Mouse (Mus musculus) kidney, postnatal 0 days (tissue): ENCODE data around the gene Gm8947. TPM values are rescaled to one million over a fixed set of nuclear protein-coding genes. Genes with fewer than 3 reads are reported as not detected.

Experiments
- ATAC-seq: fragments of 200-750 bp; cut with Nextera tagmentation; replicated peaks from 2 replicates; pipeline ENCODE4 v1.8.0; 2017; ENCODE audit warnings: low read depth, moderate number of reproducible peaks, moderate TSS enrichment, moderate library complexity; ENCODE audit not compliant: low FRiP score
- DNase-seq: peaks from one replicate; pipeline ENCODE4 v3.0.0-alpha.2; 2016; ENCODE audit warnings: low spot score
- H3K27ac ChIP-seq: fragments of 300-500 bp; sonication (generic); 2 replicates; pipeline ENCODE4 v1.5.1; 2014; ENCODE audit warnings: mild to moderate bottlenecking
- H3K27me3 ChIP-seq: fragments of 300-500 bp; sonication (generic); 2 replicates; pipeline ENCODE4 v1.6.1; 2014; ENCODE audit warnings: low read length, mixed read lengths; ENCODE audit not compliant: insufficient read depth
- H3K36me3 ChIP-seq: fragments of 300-500 bp; sonication (generic); 2 replicates; pipeline ENCODE4 v1.6.1; 2014; ENCODE audit warnings: low read length, mixed read lengths; ENCODE audit not compliant: insufficient read depth
- H3K4me1 ChIP-seq: fragments of 300-500 bp; sonication (generic); replicated peaks from 2 replicates; pipeline ENCODE4 v1.6.1; 2014; ENCODE audit warnings: antibody characterized with exemption, low read length, mixed read lengths; ENCODE audit not compliant: insufficient read depth
- H3K4me2 ChIP-seq: fragments of 300-500 bp; sonication (generic); 2 replicates; pipeline ENCODE4 v1.6.1; 2014; ENCODE audit warnings: mild to moderate bottlenecking, low read length, moderate library complexity, mixed read lengths
- H3K4me3 ChIP-seq: fragments of 300-500 bp; sonication (generic); replicated peaks from 2 replicates; pipeline ENCODE4 v1.5.1; 2014; ENCODE audit warnings: low read depth, low read length
- H3K9ac ChIP-seq: fragments of 300-500 bp; sonication (generic); 2 replicates; pipeline ENCODE4 v1.6.1; 2014; ENCODE audit warnings: low read depth, low read length
- H3K9me3 ChIP-seq: fragments of 300-500 bp; sonication (generic); replicated peaks from 2 replicates; pipeline ENCODE4 v1.6.1; 2016; ENCODE audit warnings: low read length, inconsistent platforms, mixed read lengths
- CTCF ChIP-seq: IDR thresholded peaks from 2 replicates; pipeline ENCODE4 v1.5.1; 2016; ENCODE audit warnings: antibody characterized with exemption, low read depth, mild to moderate bottlenecking, moderate library complexity
- WGBS: fragments of 180-500 bp; shearing (Covaris S2); extraction: QIAGEN DNeasy Blood & Tissue Kit; methylation state at CpG from one replicate; pipeline ENCODE4 v1.1.7; 2014; 5-methylcytosine and 5-hydroxymethylcytosine counted together
- polyA plus RNA-seq: library from polyadenylated mRNA; unstranded; fragments of >200 nt; fragmentation: Nextera tagmentation; extraction: Ambion mirVana; gene quantifications from 2 replicates; pipeline ENCODE4 v1.2.1, GENCODE M21; 2015

Gm8947 gene
- polyA plus RNA-seq, 1 experiment from 2014 or later = 0.61 TPM

DNA sequence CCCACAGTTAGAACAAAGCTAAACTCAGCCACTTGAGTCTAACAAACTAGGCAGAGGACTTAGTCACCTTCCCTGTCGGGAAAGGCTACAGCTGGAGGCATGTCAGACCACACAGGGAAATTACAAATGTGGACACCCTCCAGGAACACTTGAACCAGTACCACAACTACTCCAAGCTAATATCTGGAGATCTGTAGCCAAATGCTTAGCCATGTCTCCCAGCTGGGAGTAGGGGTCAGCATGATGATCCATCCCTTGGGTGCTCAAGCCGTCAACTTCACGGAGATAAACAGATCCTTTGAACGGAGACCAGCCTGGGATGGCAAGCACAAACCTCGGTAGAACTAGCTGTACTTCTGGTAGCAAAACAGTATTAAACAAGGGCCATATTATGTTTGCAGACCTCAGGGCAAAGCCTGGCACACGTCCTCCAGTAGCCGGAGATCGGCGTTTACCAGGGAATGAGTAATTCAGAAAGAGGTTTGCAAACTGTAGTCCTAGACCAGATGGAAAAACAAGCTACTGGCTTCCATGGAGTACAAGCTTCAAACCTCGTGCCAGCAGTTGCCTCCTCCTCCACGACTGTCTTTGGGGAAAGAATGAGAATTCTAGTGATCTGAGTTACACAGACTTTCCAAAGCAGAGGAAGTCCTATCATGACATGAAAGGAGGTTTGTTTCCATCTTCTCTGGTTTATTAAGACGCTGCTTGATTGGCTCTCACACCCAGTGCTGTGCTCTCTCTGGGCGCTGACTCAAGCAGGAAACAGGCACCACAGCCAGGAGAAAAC, 44.2 kb downstream of the Gm8947 start:
- H3K9ac ChIP-seq = no peak overlapping the region
- TF ChIP-seq CTCF = no peak
- no peaks in the 10 kb centered on the region for H3K36me3 ChIP-seq
- DNase-seq (no peak), ATAC-seq (no peak)
- no peak overlapping the region for H3K4me2 ChIP-seq
- no peak overlapping the region; the same call in 1 of the 2 replicates for H3K27ac ChIP-seq
- WGBS = 72% methylated on average over 13 of the region's 13 CpGs
- no peaks in the 10 kb centered on the region for H3K27me3 ChIP-seq
- H3K9me3 ChIP-seq = no peaks in the 10 kb centered on the region
- H3K4me1 ChIP-seq = no peaks in the 10 kb centered on the region
- no peak overlapping the region for H3K4me3 ChIP-seq

DNA sequence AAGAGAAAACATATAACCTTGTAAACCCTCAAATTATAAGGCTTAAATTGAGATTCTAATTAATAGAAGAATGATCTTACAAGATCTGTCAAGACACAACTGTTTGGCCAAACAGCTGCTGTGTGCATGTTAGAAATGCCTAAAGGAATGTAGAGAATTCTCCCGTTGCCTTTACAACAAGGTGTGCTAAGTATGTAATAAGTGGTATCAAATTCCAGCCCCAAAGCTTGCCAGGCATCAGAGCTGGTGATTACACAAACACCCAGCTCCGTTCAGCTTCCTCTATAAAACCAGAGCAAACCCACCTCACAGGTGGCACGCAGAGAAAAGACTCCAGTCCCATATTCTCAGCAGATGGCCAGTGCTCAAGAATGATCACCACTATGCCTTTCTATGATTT, 45.6 kb downstream of the Gm8947 start:
- Histone ChIP-seq H3K27me3 (no peaks in the 10 kb centered on the region), H3K9me3 (no peaks in the 10 kb centered on the region), H3K4me3 (no peak overlapping the region), H3K4me1 (no peaks in the 10 kb centered on the region), H3K36me3 (no peaks in the 10 kb centered on the region), H3K4me2 (no peak overlapping the region), H3K9ac (no peak overlapping the region), H3K27ac (no peak overlapping the region)
- DNase-seq (no peak), ATAC-seq (no peak)
- TF ChIP-seq CTCF = no peak
- 47% methylated on average over 3 of the region's 3 CpGs for WGBS

DNA sequence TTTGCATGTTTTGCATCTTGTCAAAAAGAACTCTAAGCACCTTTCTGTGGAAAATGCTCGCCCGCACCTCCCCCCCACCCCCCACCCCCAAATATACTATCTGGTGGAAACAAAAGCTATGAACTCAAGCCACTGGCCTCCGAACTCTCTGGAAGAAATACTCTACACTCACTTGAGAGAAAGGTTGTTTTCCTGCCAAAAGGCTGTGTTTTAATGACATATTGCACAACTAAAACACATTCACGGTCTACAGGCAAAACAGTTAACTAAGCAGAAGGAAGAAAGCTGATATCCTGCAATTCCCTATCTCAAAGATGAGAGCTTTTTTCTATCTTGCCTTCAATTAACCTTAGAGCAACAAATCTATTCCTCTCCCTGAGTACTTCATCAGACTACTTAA, 51.2 kb downstream of the Gm8947 start:
- TF ChIP-seq CTCF = no peak
- H3K27me3 ChIP-seq = no peaks in the 10 kb centered on the region
- ATAC-seq = no peak
- no peak overlapping the region for H3K4me3 ChIP-seq
- no peaks in the 10 kb centered on the region for H3K4me1 ChIP-seq
- H3K27ac ChIP-seq = no peak overlapping the region
- no peaks in the 10 kb centered on the region for H3K36me3 ChIP-seq
- no peak for DNase-seq
- H3K4me2 ChIP-seq = no peak overlapping the region
- H3K9me3 ChIP-seq = no peaks in the 10 kb centered on the region
- WGBS = 69% methylated on average over 4 of the region's 4 CpGs
- H3K9ac ChIP-seq = no peak overlapping the region

Other genes starting within 250 kb of the Gm8947 start
- 27.8 and 31.6 TPM in 2 replicates for gene Hmcn1, start 198.9 kb upstream of the Gm8947 start, polyA plus RNA-seq
- gene Gm47985, start 9.8 kb upstream of the Gm8947 start, polyA plus RNA-seq = 0.46 and 0.56 TPM in 2 replicates
- 0.29 and 0.32 TPM in 2 replicates for gene Gm47995, start 6.1 kb downstream of the Gm8947 start, polyA plus RNA-seq
- gene 3110040M04Rik, start 11.7 kb downstream of the Gm8947 start, polyA plus RNA-seq = 0.92 and 1.1 TPM in 2 replicates
- gene Gm47996, start 17.8 kb downstream of the Gm8947 start, polyA plus RNA-seq = 0.28 and 0.41 TPM in 2 replicates
- 432 and 474 TPM in 2 replicates for gene Ivns1abp, start 152.1 kb downstream of the Gm8947 start, polyA plus RNA-seq
- 33.2 and 34.2 TPM in 2 replicates for gene Swt1, start 236.1 kb downstream of the Gm8947 start, polyA plus RNA-seq
- gene Trmt1l, start 236.2 kb downstream of the Gm8947 start, polyA plus RNA-seq = 27.9 and 29.6 TPM in 2 replicates